ENCODE assay signal across 15 mouse cellular contexts in genomic region chr11:79856376-79856775, GRCm38 (mm10).
"Had no signal": no experiment of that assay in that cellular context is flagged by ENCODE, and none has a peak within 500 bp of the region (broad histone marks: within the 10 kb centered on the region; RNA-seq: fewer than 3 reads in every experiment).

No protein-coding gene starts in this region.

- H3K4me1 ChIP-seq: liver, embryonic 13.5 days; midbrain, embryonic 15.5 days; neural tube, embryonic 12.5 days; stomach, embryonic 15.5 days had no signal

- DNase-seq: kidney, adult 18-20 months; kidney, postnatal 10 days; kidney, postnatal 4 days; liver; liver, embryonic 13.5 days; liver, postnatal 0 days; lung, postnatal 36 days; thymus, adult 2 months; thymus, postnatal 36 days had no signal

- H3K9ac ChIP-seq: intestine, embryonic 15.5 days; limb, embryonic 12.5 days; liver, embryonic 13.5 days; liver, postnatal 0 days; midbrain, embryonic 15.5 days; neural tube, embryonic 12.5 days; stomach, embryonic 15.5 days had no signal

- ATAC-seq: intestine, embryonic 15.5 days; liver, postnatal 0 days; lung, postnatal 0 days; midbrain, embryonic 15.5 days had no signal

- H3K4me2 ChIP-seq: intestine, embryonic 15.5 days; limb, embryonic 12.5 days; liver, embryonic 13.5 days; midbrain, embryonic 15.5 days; neural tube, embryonic 12.5 days; stomach, embryonic 15.5 days had no signal

- H3K27ac ChIP-seq: intestine, embryonic 15.5 days; limb, embryonic 12.5 days; liver, embryonic 13.5 days; midbrain, embryonic 15.5 days; neural tube, embryonic 12.5 days; stomach, embryonic 15.5 days had no signal

- H3K4me3 ChIP-seq: intestine, embryonic 15.5 days; limb, embryonic 12.5 days; liver, embryonic 13.5 days; midbrain, embryonic 15.5 days; neural tube, embryonic 12.5 days; stomach, embryonic 15.5 days had no signal

- H3K27me3 ChIP-seq: intestine, embryonic 15.5 days; midbrain, embryonic 15.5 days; neural tube, embryonic 12.5 days; stomach, embryonic 15.5 days had no signal

- H3K36me3 ChIP-seq: intestine, embryonic 15.5 days; limb, embryonic 12.5 days; liver, embryonic 13.5 days; midbrain, embryonic 15.5 days; neural tube, embryonic 12.5 days; stomach, embryonic 15.5 days had no signal

- H3K9me3 ChIP-seq: intestine, embryonic 15.5 days; limb, embryonic 12.5 days; liver, embryonic 13.5 days; midbrain, embryonic 15.5 days; neural tube, embryonic 12.5 days; stomach, embryonic 15.5 days had no signal
